Mouse (Mus musculus): ENCODE measurements around the gene Flrt1.

Gene Flrt1

DNA sequence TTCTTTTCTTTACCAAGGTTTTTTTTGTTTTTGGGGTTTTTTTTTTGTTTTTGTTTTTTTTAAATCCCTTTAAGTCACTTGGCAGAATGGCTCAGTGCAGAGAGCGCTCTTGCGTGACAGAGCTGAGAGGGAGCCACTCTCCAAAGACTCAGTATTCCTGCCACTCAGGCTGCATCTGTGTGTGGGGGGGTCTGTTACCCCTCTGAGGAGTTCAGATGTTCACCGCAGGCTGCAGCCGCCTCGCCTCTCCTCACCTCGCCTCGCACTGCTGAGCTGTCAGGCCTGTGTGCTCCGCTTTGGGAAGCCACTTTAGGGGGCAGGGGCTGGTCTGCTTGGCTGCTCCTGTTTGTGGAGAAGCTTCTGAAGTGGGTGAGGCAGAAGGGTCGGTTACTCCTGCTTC is at the start of gene Flrt1:
Gene Flrt1 (minus strand): TSS at position 186 of the 400 bp plus-strand sequence.
- DNase-seq (ENCODE audit: extremely low read depth, insufficient read length, low spot score), result no peak

DNA sequence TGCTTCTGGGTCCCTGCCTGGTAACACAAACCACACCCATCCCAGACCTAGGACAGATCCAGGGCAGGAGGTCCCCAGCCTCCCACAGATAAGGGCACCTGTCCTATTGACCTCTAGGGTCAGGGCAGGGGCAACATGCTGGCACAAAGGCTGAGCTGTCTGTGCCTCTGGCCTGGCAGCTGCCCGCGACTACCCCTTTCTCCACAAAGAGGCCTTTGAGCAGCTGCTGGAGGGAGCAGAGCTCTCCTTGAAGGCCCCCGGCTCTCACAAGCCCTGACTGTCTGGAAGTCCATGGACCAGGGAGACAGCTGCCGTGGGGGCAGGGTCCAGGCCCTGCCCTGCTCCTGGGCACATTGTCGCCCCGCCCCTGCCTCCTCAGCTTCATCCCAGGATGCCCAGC is 49.7 kb upstream of the Flrt1 start:
- DNase-seq (ENCODE audit: extremely low read depth, insufficient read length, low spot score), result no peak

DNA sequence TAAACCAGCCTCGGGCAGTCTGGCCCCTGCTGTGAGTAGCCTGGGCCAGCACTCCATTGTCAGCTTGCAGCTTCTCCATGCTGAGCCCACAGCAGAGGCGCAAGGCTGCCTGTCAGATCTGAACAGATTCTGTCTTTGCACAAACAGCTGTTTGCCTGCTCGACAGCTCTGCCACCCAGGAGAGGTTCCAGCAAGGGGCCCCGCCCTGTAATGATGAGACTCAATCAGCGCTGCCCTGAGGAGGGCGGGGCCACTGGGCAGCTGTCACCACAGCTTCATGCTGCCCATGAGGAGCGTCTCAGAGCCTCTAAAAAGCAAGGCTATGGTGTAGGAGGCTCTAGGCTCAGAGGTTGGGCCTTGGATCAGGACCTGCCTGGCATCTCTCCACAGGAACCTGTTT is 47.7 kb upstream of the Flrt1 start:
- peak; percentile 28 for DNase-seq (ENCODE audit: extremely low read depth, insufficient read length, low spot score)

DNA sequence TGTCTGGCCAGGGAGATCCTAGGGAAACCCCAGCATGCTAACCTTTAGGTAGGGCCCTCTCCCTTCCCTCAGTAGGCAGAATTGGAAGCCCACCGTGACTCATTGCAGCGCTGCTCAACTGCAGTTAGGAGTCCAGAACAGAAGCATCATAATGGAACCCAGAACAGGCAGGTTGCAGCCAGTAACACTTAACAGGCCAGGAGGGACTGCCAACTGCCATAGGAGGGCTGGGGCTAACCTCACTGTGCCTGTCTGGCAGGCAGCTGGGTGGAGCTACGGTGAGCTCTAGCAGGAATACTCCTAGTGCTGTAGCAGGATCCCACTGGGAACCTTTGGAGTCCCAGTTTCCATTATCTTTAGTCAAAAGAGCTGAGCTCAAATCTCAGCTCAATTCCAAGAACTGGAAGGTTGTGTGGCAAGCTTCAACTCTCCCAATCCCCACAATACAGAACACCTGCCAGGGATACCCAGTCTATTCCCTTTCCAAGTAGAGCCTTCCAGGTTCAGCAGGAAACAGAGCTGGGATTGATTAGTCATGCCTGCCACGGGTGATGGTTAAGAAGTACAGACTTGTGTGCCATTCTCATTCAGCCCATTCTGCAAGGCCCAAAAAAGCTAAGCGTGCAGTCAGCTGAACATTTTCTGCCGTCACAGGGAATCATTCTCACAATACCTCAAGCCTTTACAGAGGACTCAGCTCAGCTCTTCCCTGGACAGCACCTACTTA is 46.6 kb upstream of the Flrt1 start:
- no peak for DNase-seq (ENCODE audit: extremely low read depth, insufficient read length, low spot score)

DNA sequence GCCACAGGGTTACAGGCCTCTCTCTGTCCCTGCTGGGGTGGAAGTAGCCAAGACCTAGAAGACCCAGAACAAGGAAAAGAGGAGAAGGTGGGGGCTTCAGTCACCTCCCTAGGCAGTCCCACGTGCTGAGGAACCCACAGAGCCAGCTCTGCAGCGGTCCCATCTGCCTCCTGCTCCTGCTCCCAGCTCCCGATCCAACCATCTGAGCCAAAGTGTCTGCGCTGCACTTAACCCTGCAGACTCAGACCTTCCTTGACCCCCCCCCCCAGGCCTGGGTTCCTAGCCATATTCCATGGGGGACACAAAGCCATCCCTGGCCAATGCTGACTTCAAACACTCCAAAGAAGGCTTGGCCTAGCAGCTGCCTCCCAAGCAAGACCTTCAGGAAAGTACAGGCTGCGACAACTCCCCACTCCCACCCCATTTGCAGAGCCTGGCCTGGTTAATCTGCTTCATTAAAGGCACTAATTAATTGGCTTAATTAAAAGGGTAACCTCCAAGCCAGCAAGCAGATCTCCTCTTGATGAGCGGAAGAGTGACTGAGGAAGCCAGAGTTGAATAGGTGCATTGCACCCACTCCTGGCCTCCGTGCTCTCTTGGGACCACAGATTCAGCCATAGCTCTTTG is 45.9 kb upstream of the Flrt1 start:
- no peak for DNase-seq (ENCODE audit: extremely low read depth, insufficient read length, low spot score)

DNA sequence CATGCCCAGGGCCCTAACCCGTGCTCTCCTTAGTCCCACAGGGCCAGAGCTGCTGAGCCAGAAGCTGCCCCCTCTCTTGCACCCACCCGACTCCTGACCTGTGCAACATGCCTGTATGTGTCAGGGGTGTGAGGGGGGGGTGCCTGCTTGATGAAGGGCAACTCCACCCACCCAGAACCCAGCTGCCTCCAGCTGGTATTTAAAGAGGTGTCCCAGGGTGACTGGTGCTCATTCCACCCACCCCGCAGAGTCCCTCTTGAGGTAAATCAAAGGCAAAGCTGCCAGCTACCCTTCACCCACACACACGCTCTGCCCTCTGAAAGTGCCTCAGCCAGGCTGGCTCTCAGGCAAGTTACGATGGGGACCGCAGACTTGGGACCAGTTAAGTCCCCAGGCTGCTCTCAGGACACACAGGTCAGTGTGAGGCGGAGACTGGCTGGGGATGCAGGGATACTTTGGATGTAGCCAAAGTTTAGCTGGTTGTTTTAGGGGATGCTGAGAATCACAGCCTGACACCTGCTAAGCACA is 43.7 kb upstream of the Flrt1 start:
- no peak for DNase-seq (ENCODE audit: extremely low read depth, insufficient read length, low spot score)

DNA sequence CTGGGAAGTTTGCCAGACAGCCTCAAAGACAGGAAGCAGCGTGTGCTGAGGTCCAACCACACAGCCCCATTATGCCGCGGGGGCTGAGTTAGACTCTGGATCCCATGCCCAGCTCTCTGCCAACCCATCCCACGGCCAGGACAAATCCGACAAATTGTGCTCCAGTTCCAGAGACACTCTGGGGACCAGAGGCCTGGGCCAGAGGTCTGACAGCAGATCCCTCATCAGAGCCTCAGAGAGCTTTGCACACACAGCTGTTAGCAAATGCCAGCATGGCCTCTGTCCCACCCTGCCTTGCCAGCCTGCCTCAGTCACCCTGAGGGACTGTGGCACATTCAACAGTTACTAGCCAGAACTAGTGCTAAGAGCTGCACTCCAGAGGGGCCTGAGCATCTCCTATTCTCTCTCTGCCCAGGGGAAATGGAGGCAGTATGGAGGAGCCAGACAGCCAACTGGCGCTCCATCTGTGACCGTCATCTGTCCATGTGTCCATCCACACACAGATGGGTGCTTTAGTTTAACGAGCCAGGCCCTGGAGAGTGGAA is 43.1 kb upstream of the Flrt1 start:
- no peak for DNase-seq (ENCODE audit: extremely low read depth, insufficient read length, low spot score)

DNA sequence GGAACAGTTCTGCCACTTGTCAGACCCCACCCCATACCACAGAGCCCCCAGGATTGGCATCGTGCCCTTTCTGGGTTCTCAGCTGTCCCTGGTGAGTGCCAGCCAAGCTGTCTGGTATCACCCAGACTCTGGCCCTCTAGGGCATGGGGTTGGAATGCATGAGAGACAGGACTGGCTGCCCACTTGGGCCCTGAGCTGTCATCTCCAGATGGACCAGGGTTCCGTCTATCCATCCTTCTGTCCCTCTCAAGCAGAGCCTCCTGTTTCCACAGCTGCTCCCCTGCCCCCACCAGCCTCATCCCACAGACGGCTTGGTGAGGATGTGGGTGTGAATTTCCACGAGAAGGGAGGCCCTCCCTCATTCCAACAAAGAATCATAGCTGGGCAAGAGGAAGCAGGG is 42.6 kb upstream of the Flrt1 start:
- DNase-seq (ENCODE audit: extremely low read depth, insufficient read length, low spot score), result no peak

DNA sequence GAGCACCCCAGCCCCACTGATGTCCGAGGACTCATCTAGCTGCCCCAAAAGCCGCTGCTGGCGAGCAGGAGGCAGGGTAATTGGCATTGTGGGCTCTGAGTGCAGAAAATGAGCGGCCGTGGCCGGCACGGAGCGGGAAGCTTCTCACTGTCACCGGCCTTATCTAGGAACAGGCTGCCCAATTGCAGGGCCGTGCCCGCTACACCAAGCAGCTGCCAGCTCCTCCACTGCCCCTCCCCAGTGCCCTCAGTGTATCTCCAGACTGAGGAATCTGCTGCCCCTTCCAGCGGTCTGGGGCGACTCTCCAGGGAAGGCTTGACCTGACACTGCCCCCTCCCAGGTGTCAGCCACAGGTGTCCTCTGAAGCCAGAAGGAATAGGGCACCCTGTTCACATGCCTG is 40.8 kb upstream of the Flrt1 start:
- no peak for DNase-seq (ENCODE audit: extremely low read depth, insufficient read length, low spot score)

DNA sequence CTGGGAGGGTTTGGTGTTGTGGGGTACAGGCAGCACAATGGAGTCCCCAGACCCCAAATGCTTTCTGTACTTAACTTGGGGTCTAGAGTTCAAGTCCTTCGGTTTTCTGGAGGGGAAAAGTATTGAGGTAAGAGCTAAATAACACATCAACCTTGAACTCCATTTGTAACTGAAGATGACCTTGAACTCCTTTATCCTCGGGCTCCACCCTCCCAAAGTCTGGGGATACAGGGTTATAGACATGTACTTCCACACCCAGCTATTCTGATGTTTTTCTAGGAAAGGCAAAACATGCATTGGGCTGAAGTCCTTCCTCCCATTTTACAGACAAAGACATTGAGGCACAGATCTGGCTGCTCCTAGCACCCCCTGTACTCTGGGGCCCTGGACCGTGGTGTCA is 38.9 kb upstream of the Flrt1 start:
- no peak for DNase-seq (ENCODE audit: extremely low read depth, insufficient read length, low spot score)

DNA sequence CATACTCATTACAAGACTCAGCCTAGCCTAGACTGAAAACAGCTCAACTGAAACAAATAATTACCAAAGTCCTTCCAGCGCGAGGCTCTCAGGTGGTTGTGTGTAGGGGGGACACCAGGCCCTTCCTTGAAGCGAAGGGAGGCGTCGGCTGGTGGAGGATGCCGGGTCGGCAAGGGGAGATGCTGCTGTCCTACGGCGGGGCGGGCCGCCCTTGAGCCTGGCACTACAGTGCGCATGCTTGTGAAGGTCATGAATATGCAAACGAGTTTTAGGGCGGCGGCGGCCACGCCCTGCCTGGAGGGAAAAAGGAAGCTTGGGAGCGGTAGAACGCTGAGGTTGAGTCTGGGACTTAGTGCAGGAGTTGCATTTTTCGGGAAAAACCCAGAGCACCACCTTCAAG is 38.3 kb upstream of the Flrt1 start:
- no peak for DNase-seq (ENCODE audit: extremely low read depth, insufficient read length, low spot score)

DNA sequence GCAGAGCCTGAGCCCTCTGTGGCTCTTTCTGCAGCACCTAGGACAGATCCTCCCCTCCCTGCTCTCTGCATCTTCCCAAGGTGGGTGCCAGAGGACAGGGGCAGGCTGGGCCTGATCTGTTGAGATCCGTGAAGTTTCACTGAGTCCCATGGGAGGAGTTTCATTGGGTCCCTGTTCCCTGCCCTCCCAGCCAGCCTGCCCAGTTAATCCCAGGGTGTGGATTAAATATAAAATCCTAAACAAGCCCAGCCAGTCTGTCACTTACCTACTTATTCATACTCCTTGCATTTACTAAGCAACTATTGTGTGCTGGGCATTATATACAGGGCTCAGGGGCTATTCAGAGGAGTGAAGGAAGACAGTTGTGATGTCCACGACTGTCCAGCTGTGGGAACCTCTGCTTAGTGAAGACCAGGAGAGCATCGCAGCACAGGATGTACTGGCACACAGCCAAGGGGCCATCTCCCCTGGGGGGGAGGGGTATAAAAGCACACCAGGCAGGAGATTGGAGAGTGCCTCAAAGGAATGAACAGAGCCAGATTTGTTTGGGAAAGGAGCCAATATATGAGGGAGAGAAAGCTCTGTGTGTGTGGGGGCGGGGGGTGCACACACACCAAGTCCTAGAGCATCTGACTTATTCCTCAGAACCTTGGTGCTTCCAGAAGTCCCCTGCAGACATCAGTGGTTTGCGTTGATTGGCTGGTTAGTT is 36.8 kb upstream of the Flrt1 start:
- no peak for DNase-seq (ENCODE audit: extremely low read depth, insufficient read length, low spot score)

DNA sequence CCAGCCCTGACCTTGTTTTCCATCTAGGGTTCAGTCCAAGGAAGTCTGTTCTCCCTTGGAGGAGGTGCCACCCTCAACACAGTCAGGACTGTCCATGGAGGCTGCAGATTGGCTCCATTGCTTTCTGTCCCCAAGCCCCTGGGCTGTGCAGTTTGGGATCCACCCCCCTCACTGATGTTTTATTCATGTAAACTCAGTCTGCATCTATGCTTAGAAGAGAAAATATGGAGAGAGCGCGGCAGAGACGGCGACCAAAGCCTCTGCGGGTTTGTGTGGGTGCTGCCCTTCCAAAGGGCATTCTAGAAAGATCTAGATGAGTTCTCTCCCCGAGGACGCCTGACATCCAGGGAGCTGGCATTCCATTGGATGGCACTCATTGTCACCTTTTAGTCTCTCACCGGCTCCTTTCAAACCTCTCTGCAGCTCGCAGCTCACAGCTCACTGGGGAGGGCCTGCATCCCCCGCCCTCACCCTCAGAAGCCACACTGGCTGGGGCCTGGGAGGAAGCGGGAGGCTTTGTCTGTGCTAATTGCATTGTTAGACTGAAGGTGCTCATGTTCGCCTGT is 35.4 kb upstream of the Flrt1 start:
- DNase-seq (ENCODE audit: extremely low read depth, insufficient read length, low spot score), result no peak

DNA sequence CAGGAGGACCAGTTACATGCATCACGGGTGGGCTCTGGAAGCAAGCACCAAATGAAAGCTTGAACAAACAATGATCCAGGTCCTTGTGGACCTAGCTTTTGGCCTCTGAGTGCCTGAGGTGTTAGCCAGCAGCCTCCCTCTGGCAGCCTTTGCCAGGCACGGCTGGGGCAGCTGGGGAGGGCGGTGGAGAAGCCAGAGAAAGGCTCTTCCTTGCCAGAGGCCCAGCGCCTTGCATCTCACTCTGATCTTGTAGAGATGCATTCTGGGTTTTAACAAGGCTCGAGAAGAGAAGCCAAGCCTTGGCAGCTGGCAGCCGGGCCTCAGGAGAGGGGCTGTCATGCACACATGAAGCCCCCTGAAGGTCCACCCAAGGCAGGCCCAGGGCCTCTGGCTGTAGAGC is 34.8 kb upstream of the Flrt1 start:
- DNase-seq (ENCODE audit: extremely low read depth, insufficient read length, low spot score), result no peak

DNA sequence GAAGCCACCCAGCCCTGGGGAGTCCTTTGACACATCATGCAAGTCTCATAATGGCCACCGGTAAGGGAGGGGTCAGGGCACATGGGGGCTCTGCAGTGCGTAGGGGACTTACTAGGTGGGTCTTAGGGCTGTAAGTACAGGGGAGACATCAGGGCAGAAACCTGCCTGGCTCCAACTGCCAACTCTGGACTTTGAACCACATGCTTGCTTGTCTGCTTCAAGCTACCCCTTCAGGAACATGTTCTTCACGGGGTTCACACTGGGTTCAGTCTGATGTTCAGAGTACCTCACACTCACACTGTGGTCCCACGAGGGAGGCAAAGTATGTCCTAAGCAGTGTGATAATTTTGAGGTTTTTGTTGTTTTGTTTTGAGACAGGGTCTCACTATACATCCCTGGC is 33.8 kb upstream of the Flrt1 start:
- no peak for DNase-seq (ENCODE audit: extremely low read depth, insufficient read length, low spot score)

DNA sequence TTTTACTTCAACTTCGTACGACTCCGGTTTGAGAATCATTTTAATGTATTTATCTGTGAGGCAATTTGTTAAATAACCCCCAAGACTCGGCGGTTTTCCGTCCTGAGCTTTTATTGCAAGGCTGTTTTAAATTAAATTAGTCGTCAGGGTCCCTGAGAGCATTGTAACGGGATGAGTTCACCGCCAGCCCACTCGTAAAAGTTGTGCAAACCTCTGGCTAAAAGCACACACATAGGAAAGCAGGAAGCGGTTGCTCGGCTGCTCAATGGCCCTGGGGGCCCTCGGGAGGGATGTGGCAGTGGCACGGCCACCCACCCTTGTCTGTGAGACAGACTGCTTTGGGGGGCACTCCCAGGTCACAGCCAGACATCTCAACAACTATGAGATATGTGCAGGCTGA is 32.8 kb upstream of the Flrt1 start:
- no peak for DNase-seq (ENCODE audit: extremely low read depth, insufficient read length, low spot score)

DNA sequence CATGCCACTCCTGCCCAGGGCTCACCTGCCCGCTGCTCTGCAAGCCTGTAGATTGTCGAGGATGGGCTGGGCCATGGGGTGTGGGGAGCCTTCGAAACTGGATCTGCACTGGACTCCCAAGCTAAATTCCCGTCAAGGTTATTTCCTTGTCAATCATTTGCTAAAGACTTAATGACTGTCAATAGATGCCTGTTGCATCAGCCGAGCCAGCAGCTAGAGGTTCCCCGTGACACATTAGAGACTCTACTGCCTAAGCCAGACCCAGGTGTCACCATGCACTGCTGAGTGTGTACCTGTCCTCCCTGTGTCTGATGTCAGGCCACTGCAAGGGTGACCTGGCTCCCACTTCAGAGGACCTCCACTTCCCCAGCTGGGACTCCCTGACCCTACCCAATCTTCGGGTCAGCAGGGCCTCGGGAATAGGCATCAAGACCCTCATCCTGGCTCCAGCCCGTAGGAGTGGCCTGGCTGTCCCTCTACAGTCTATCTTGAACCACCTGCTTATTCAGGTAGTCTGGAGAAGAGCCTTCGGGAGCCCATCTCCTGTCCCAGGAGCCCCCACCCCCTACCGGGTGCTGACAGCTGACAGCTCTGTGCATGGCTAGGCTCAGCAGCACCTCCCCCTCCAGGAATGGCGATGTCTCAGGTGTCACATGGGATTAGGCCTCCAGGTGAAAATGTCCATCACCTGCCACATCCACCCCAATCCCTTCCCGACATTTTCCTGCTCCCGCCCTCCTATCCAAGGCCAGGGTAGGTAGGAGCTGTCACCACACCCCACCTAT is 31.4 kb upstream of the Flrt1 start:
- no peak for DNase-seq (ENCODE audit: extremely low read depth, insufficient read length, low spot score)

DNA sequence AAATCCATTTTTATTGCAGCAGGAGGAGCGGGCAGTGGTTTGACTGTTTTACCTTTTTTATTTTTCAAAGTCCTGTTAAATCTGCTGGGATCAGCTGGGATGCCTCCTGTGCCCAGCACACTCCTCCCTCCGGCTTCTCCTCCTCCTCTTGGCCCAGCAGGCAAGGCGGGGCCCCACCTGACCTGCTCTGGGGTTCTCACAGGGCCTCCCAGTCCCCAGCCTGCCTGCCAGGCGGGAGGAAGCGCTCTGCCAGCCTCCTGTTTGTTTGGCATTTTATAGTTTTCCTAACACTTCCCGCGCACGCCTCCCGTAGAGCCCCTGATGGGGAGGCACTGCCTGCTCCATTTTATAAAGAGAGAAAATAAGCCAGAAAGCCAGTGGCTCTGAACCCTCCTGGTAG is 30.5 kb upstream of the Flrt1 start:
- DNase-seq (ENCODE audit: extremely low read depth, insufficient read length, low spot score), result no peak

DNA sequence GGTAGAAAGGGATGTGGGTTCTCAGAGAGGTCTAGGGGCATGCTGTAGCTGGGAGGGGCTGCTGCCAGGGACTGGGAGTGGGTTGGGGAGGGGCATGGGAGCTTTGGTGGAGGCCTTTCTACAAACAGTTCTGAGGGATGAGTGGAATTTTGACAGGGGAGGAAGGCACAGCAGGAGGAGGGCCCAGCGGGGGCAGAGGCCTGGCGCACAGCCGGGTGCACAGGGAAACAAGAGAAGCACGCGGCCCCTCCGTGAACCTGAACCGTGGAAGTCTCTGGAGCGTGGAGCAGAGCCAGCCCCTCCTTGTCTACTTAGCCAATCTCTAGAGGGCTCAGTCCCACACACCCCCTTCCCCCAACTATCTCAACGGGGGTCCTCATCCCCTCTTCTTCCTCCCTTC is 30.0 kb upstream of the Flrt1 start:
- DNase-seq (ENCODE audit: extremely low read depth, insufficient read length, low spot score), result no peak

DNA sequence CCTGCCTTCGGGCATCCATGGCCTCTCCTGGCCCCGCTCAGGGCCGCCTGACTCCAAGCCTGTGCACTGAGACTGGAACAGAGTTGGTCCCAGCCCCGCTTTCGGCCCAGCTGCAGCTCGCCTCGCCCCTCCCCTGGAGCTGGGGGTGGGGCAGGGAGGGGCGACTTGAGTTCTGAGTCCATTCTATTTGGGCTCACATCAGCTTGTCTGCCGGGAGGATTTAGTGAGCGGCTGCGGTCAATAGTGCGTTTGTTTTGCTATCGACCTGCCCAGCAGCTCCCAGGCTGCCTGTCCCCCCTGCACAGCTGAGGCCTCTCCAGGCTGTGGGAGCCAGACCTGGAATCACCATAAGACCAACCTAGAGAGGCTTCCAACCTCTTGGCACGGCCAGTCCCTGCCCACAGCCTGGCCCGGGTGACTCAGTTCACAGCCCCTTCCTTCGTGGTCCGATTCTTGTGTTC is 29.1 kb upstream of the Flrt1 start:
- peak; percentile 30 for DNase-seq (ENCODE audit: extremely low read depth, insufficient read length, low spot score)
